Mouse (Mus musculus) gonadal fat pad, adult 2 months (tissue): ENCODE measurements at regions not wholly inside any gene's neighbourhood (a gene's known extent, or its start where the extent isn't known, plus 50 kb on each side); places are given as distances from the start of the nearest gene placed in this dataset.

Experiments used
- DNase-seq: peaks from one replicate; pipeline ENCODE4 v3.0.0-alpha.2; 2012; ENCODE audit warnings: low read depth

GRCm38 (mm10) chr1:189473071-189473470 lies 71.0 kb upstream of the Kcnk2 start:
- no peak for DNase-seq

- no peak for DNase-seq
Measured at GRCm38 (mm10) chr1:189458421-189458820, 56.3 kb upstream of the Kcnk2 start.
